Mouse (Mus musculus) bone marrow macrophage, adult 2 months (primary cell): ENCODE measurements around the gene Arid3c.

Experiments used
- CTCF ChIP-seq: IDR thresholded peaks from 2 replicates; pipeline ENCODE4 v1.5.1; 2012; ENCODE audit warnings: low read depth, mild to moderate bottlenecking, low read length, moderate library complexity
- POLR2A ChIP-seq: IDR thresholded peaks from 2 replicates; pipeline ENCODE4 v1.6.1; 2012; ENCODE audit warnings: mild to moderate bottlenecking, low read depth, low read length, borderline replicate concordance

- no peak for TF ChIP-seq CTCF
- TF ChIP-seq POLR2A, result no peak
Observed at GRCm38 (mm10) chr4:41715596-41715995, 15.3 kb downstream of the Arid3c start.
